Mouse (Mus musculus): ENCODE results near the gene Acta2. TPM values are rescaled to one million over a fixed set of nuclear protein-coding genes. Genes with fewer than 3 reads are reported as not detected.

The Acta2 gene
- polyA plus RNA-seq (2015; fragmentation: Nextera tagmentation; extraction: Ambion mirVana): 1,651 and 1,727 TPM in 2 replicates

DNA sequence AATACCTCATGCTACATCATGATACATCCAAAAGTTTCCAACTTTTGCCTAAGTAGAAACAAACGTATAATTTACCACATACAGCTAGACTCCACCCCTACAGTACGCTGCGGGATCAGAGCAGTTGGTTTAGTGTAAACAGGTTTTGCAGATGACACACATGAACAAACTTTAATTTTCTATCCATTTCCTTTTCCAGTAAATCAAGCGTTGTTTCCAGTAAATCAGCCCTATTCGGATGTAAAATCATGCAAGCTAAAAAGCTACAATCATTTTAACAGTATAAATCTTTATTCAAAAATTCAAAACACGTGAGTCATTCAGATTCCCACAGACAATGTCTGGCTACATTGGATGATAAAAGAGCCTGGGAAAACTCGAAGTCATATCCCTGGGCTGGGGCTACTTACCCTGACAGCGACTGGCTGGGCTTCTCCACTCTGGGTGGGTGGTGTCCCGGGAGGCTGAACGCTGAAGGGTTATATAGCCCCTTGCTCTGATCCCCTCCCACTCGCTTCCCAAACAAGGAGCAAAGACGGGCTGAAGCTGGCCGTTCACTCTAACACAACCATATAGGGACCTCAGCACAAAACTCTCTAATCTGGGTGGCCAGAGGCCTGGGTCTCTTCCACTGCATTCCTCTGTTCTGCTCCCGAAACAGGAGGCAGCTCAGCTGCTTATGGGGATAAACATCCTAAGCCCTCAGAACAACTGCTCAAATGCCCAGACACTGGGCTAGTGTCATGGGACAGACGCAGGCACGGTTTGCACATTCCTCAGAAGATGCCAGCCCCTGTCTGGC, at the start of gene Acta2:
Acta2 (minus strand) TSS at position 711 of the 802 bp plus-strand sequence.
- Histone ChIP-seq H3K4me1 (replicated peaks; ENCODE audit: control insufficient read depth, insufficient read depth, low read length) (no peaks in the 10 kb centered on the region), H3K4me2 (replicated peaks; ENCODE audit: low read depth) (peak within 1 kb of the TSS; percentile 25), H3K36me3 (ENCODE audit: control insufficient read depth, insufficient read depth) (no peaks in the 10 kb centered on the region), H3K4me3 (ENCODE audit: low read depth, low read length) (peak within 1 kb of the TSS; percentile 40), H3K27ac (ENCODE audit: low read depth, low read length) (peak within 1 kb of the TSS; percentile 62), H3K9ac (ENCODE audit: low read depth, low read length) (0 out of 2 replicates have a peak within 1 kb of the TSS, but pooled peaks have one; percentile 45), H3K27me3 (replicated peaks; ENCODE audit: control insufficient read depth, insufficient read depth, low read length) (no peaks in the 10 kb centered on the region), H3K9me3 (ENCODE audit: control insufficient read depth) (no peaks in the 10 kb centered on the region)
- TF ChIP-seq CTCF (IDR thresholded peaks at IDR 0.05; ENCODE audit: low read depth): no peak
- WGBS: 44% methylated on average over 16 of the region's 16 CpGs
- ATAC-seq: peak; percentile 68

DNA sequence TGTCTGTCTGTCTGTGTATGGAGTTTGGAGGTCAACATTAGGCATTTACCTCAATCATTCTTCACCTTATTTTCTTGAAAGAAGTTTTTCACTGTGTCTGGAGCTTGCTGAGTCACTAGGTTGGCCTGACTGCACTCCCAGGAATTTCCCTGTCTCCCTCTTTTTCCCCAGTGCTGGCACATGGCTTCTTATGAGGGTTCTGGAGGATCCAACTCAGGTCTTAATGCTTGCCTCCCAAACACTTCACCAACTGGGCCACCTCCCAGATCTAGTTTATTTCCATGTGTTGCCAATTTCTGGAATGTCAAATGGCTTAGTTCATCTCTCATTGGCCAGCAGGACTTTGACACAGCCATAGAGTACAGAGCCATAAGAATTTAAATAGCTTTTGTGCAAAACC, 49.5 kb upstream of the Acta2 start:
- H3K4me1 ChIP-seq (replicated peaks; ENCODE audit: control insufficient read depth, insufficient read depth, low read length): no peaks in the 10 kb centered on the region
- no peak for TF ChIP-seq CTCF (IDR thresholded peaks at IDR 0.05; ENCODE audit: low read depth)
- no peak overlapping the region for H3K27ac ChIP-seq (ENCODE audit: low read depth, low read length)
- no peaks in the 10 kb centered on the region for H3K36me3 ChIP-seq (ENCODE audit: control insufficient read depth, insufficient read depth)
- no peaks in the 10 kb centered on the region for H3K9me3 ChIP-seq (ENCODE audit: control insufficient read depth)
- H3K9ac ChIP-seq (ENCODE audit: low read depth, low read length): no peak overlapping the region
- H3K27me3 ChIP-seq (replicated peaks; ENCODE audit: control insufficient read depth, insufficient read depth, low read length): no peaks in the 10 kb centered on the region
- no peak overlapping the region for H3K4me2 ChIP-seq (replicated peaks; ENCODE audit: low read depth)
- no peak for ATAC-seq
- H3K4me3 ChIP-seq (ENCODE audit: low read depth, low read length): no peak overlapping the region

DNA sequence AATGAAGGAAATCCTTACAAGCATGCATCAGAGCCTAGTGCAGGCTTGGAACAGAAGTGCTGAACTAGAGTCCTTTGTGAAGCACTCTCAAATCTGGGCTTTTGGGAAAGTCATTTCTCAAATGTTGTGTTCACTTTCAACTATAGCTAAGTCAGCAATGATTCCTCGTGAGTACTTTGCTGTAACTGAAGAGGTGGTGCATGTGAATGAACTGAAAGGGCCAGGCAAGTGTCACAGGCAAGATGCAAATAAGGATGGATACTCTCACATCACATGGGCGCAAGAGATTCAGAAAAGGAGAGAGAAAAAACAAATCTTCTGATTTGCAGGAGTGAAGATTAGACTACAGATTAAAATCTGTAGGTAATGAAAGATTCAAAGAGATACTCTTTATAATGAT, 45.0 kb upstream of the Acta2 start:
- H3K36me3 ChIP-seq (ENCODE audit: control insufficient read depth, insufficient read depth): no peaks in the 10 kb centered on the region
- no peak for TF ChIP-seq CTCF (IDR thresholded peaks at IDR 0.05; ENCODE audit: low read depth)
- H3K27me3 ChIP-seq (replicated peaks; ENCODE audit: control insufficient read depth, insufficient read depth, low read length): no peaks in the 10 kb centered on the region
- H3K4me1 ChIP-seq (replicated peaks; ENCODE audit: control insufficient read depth, insufficient read depth, low read length): no peaks in the 10 kb centered on the region
- ATAC-seq: no peak
- no peak overlapping the region for H3K27ac ChIP-seq (ENCODE audit: low read depth, low read length)
- H3K9me3 ChIP-seq (ENCODE audit: control insufficient read depth): no peaks in the 10 kb centered on the region
- H3K4me2 ChIP-seq (replicated peaks; ENCODE audit: low read depth): no peak overlapping the region
- no peak overlapping the region for H3K4me3 ChIP-seq (ENCODE audit: low read depth, low read length)
- 78% methylated on average over 2 of the region's 2 CpGs for WGBS
- H3K9ac ChIP-seq (ENCODE audit: low read depth, low read length): no peak overlapping the region

DNA sequence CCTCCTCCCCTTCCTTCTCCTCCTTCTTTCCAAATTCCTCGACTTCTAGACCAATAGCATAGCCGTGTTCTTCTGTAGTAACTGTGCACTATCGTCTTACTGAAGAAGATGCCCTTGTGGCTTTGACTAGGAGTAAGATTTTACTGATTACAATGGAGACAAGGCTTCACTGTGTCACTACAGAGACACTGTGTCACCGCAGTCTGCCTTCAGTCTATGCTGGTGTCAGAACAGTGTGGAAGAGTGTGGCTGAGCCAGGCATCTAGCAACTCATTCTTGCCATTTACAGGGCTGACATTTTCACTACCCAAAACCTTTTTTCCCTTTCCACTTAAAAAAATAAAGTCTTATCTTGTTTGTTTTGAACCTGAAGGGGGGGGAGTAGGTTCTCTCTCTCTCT, 43.8 kb upstream of the Acta2 start:
- 71% methylated on average over 4 of the region's 4 CpGs for WGBS
- no peak for TF ChIP-seq CTCF (IDR thresholded peaks at IDR 0.05; ENCODE audit: low read depth)
- no peak for ATAC-seq
- no peaks in the 10 kb centered on the region for H3K36me3 ChIP-seq (ENCODE audit: control insufficient read depth, insufficient read depth)
- H3K27me3 ChIP-seq (replicated peaks; ENCODE audit: control insufficient read depth, insufficient read depth, low read length): no peaks in the 10 kb centered on the region
- no peak overlapping the region for H3K4me2 ChIP-seq (replicated peaks; ENCODE audit: low read depth)
- no peak overlapping the region for H3K9ac ChIP-seq (ENCODE audit: low read depth, low read length)
- no peaks in the 10 kb centered on the region for H3K4me1 ChIP-seq (replicated peaks; ENCODE audit: control insufficient read depth, insufficient read depth, low read length)
- no peak overlapping the region for H3K4me3 ChIP-seq (ENCODE audit: low read depth, low read length)
- no peaks in the 10 kb centered on the region for H3K9me3 ChIP-seq (ENCODE audit: control insufficient read depth)
- no peak overlapping the region for H3K27ac ChIP-seq (ENCODE audit: low read depth, low read length)

DNA sequence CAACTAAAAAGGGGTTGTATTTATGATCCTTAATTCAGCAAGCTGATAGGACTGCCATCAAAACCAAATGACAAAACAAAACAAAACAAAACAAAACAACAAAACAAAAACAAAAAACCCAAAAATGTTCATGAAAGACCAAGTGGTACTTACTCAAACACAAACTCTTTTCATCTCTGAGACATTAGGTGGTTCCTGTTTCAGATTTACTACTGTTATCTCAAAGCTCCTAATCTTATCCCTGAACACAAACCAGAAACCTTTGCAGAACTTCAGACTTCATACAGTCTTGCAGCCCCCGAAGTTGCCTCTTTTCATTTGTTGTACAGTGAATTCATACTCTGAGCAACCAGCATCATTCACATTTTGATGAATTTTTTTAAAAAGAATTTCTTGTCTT, 43.1 kb upstream of the Acta2 start:
- H3K9me3 ChIP-seq (ENCODE audit: control insufficient read depth): no peaks in the 10 kb centered on the region
- no peaks in the 10 kb centered on the region for H3K27me3 ChIP-seq (replicated peaks; ENCODE audit: control insufficient read depth, insufficient read depth, low read length)
- no peak overlapping the region for H3K27ac ChIP-seq (ENCODE audit: low read depth, low read length)
- no peak overlapping the region for H3K4me3 ChIP-seq (ENCODE audit: low read depth, low read length)
- ATAC-seq: no peak
- no peak overlapping the region for H3K9ac ChIP-seq (ENCODE audit: low read depth, low read length)
- 51% methylated on average over 1 of the region's 1 CpGs for WGBS
- no peaks in the 10 kb centered on the region for H3K4me1 ChIP-seq (replicated peaks; ENCODE audit: control insufficient read depth, insufficient read depth, low read length)
- H3K4me2 ChIP-seq (replicated peaks; ENCODE audit: low read depth): no peak overlapping the region
- no peak for TF ChIP-seq CTCF (IDR thresholded peaks at IDR 0.05; ENCODE audit: low read depth)
- no peaks in the 10 kb centered on the region for H3K36me3 ChIP-seq (ENCODE audit: control insufficient read depth, insufficient read depth)

DNA sequence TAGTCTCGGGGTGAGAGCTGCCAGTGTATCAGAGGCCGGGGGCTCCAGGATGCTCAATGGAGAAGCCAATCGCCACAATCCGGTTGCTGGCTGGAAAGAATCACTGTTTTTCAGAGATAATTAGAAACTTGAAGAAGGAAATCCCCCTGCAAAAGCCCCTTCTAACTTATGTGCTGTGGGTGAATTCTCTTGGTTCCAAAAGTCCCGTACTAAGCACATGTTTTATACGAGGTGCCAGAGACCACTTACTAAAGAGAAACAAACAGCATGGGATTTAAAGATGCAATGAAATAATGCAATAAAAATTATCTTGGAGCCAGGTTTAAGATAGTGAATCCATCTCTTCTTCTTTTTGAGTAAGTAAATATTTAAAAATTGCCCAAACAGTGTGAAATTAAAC, 40.1 kb upstream of the Acta2 start:
- Histone ChIP-seq H3K4me2 (replicated peaks; ENCODE audit: low read depth) (no peak overlapping the region), H3K9ac (ENCODE audit: low read depth, low read length) (no peak overlapping the region), H3K27me3 (replicated peaks; ENCODE audit: control insufficient read depth, insufficient read depth, low read length) (no peaks in the 10 kb centered on the region), H3K4me3 (ENCODE audit: low read depth, low read length) (no peak overlapping the region), H3K9me3 (ENCODE audit: control insufficient read depth) (no peaks in the 10 kb centered on the region), H3K36me3 (ENCODE audit: control insufficient read depth, insufficient read depth) (no peaks in the 10 kb centered on the region), H3K27ac (ENCODE audit: low read depth, low read length) (no peak overlapping the region), H3K4me1 (replicated peaks; ENCODE audit: control insufficient read depth, insufficient read depth, low read length) (no peaks in the 10 kb centered on the region)
- ATAC-seq: no peak
- WGBS: 55% methylated on average over 6 of the region's 6 CpGs
- TF ChIP-seq CTCF (IDR thresholded peaks at IDR 0.05; ENCODE audit: low read depth): no peak

All from intestine, postnatal 0 days (tissue).